Mouse (Mus musculus) embryonic fibroblast, embryonic 13.5 days (primary cell): ENCODE data around the gene Hnrnpdl.

Source experiments
- CTCF ChIP-seq: IDR thresholded peaks from 2 replicates; pipeline ENCODE4 v1.5.1; 2011; ENCODE audit warnings: mild to moderate bottlenecking, control low read depth, low read length, moderate library complexity, borderline replicate concordance; ENCODE audit not compliant: insufficient read depth
- POLR2A ChIP-seq: IDR thresholded peaks from 2 replicates; pipeline ENCODE4 v1.6.1; 2011; ENCODE audit warnings: low read depth, mild to moderate bottlenecking, control low read depth, low read length, moderate library complexity

GRCm38 (mm10) chr5:100044030-100044429, 4.6 kb upstream of the Hnrnpdl start:
- TF ChIP-seq CTCF (no peak), POLR2A (no peak)
